Mouse (Mus musculus) liver, embryonic 11.5 days (tissue): ENCODE measurements around the gene Cd93. TPM values are rescaled to one million over a fixed set of nuclear protein-coding genes. Genes with fewer than 3 reads are reported as not detected.

Source experiments
- ATAC-seq: fragments of 200-750 bp; cut with Nextera tagmentation; replicated peaks from 2 replicates; pipeline ENCODE4 v1.8.0; 2017; ENCODE audit warnings: moderate number of reproducible peaks, mild to moderate bottlenecking, moderate TSS enrichment, moderate library complexity; ENCODE audit not compliant: low FRiP score
- DNase-seq: peaks from one replicate; pipeline ENCODE4 v3.0.0-alpha.2; 2017; ENCODE audit warnings: low spot score
- H3K27ac ChIP-seq: fragments of 300-500 bp; sonication (generic); 2 replicates; pipeline ENCODE4 v1.5.1; 2014; ENCODE audit warnings: mild to moderate bottlenecking, low read depth, low read length, control low read depth
- H3K27me3 ChIP-seq: fragments of 300-500 bp; sonication (generic); replicated peaks from 2 replicates; pipeline ENCODE4 v1.6.1; 2014; ENCODE audit warnings: low read length, mixed read lengths; ENCODE audit not compliant: control insufficient read depth, insufficient read depth
- H3K36me3 ChIP-seq: fragments of 300-500 bp; sonication (generic); 2 replicates; pipeline ENCODE4 v1.6.1; 2014; ENCODE audit warnings: mild to moderate bottlenecking, low read length, moderate library complexity, mixed read lengths; ENCODE audit not compliant: control insufficient read depth, insufficient read depth
- H3K4me1 ChIP-seq: fragments of 300-500 bp; sonication (generic); replicated peaks from 2 replicates; pipeline ENCODE4 v1.6.1; 2014; ENCODE audit warnings: low read length, mixed read lengths; ENCODE audit not compliant: control insufficient read depth, insufficient read depth
- H3K4me2 ChIP-seq: fragments of 300-500 bp; sonication (generic); 2 replicates; pipeline ENCODE4 v1.6.1; 2014; ENCODE audit warnings: mild to moderate bottlenecking, control low read depth, moderate library complexity
- H3K4me3 ChIP-seq: fragments of 300-500 bp; sonication (generic); 2 replicates; pipeline ENCODE4 v1.5.1; 2014; ENCODE audit warnings: low read depth, low read length, control low read depth
- H3K9ac ChIP-seq: fragments of 300-500 bp; sonication (generic); 2 replicates; pipeline ENCODE4 v1.6.1; 2014; ENCODE audit warnings: low read depth, low read length, control low read depth
- H3K9me3 ChIP-seq: fragments of 300-500 bp; sonication (generic); 2 replicates; pipeline ENCODE4 v1.6.1; 2016; ENCODE audit warnings: low read length, inconsistent platforms, mixed read lengths; ENCODE audit not compliant: control insufficient read depth
- WGBS: fragments of 180-500 bp; shearing (Covaris S2); extraction: QIAGEN DNeasy Blood & Tissue Kit; methylation state at CpG from one replicate; pipeline ENCODE4 v1.1.7; 2014; 5-methylcytosine and 5-hydroxymethylcytosine counted together
- polyA plus RNA-seq: library from polyadenylated mRNA; unstranded; fragments of >200 nt; fragmentation: Nextera tagmentation; extraction: Ambion mirVana; gene quantifications from 2 replicates; pipeline ENCODE4 v1.2.1, GENCODE M21; 2014

Cd93 gene
- polyA plus RNA-seq, 1 experiment from 2014 or later, result 5.0 TPM

GRCm38 (mm10) chr2:148387652-148388581 is 55.4 kb downstream of the Cd93 start:
- 68% methylated on average over 6 of the region's 6 CpGs for WGBS
- Histone ChIP-seq H3K4me1 (no peaks in the 10 kb centered on the region), H3K36me3 (no peaks in the 10 kb centered on the region), H3K4me2 (no peak overlapping the region), H3K4me3 (no peak overlapping the region), H3K27ac (no peak overlapping the region), H3K9ac (no peak overlapping the region), H3K27me3 (no peaks in the 10 kb centered on the region), H3K9me3 (no peaks in the 10 kb centered on the region)
- DNase-seq, result no peak
- no peak for ATAC-seq

- ATAC-seq, result no peak
- Histone ChIP-seq H3K27ac (no peak overlapping the region), H3K4me3 (no peak overlapping the region), H3K4me2 (no peak overlapping the region), H3K9me3 (no peaks in the 10 kb centered on the region), H3K4me1 (no peaks in the 10 kb centered on the region), H3K9ac (no peak overlapping the region), H3K36me3 (no peaks in the 10 kb centered on the region), H3K27me3 (no peaks in the 10 kb centered on the region)
- DNase-seq, result no peak
- 92% methylated on average over 2 of the region's 2 CpGs for WGBS
Measured at GRCm38 (mm10) chr2:148386927-148387326, 56.4 kb downstream of the Cd93 start.

Other genes starting within 250 kb of the Cd93 start
- gene Sstr4, start 48.2 kb downstream of the Cd93 start, polyA plus RNA-seq, result 0.42 and 0.43 TPM in 2 replicates
- gene Thbd, start 35.4 kb downstream of the Cd93 start, polyA plus RNA-seq, result 4.6 and 5.2 TPM in 2 replicates
- 104 and 108 TPM in 2 replicates for gene Nxt1, start 229.0 kb upstream of the Cd93 start, polyA plus RNA-seq
- gene Gzf1, start 237.5 kb upstream of the Cd93 start, polyA plus RNA-seq, result 16.7 and 18.4 TPM in 2 replicates